8 mouse cellular contexts compared by ENCODE assay signal in genomic region chrX:36903115-36903768, GRCm38 (mm10). TPM values are rescaled to one million over a fixed set of nuclear protein-coding genes. Genes with fewer than 3 reads are reported as not detected.
DNase-seq lines count a peak whose midpoint lies in the region; ATAC-seq and TF ChIP-seq lines count a peak whose summit lies in the region.

No protein-coding gene starts in this region.

- peak overlapping the region; percentile 78 to 87 for H3K4me3 ChIP-seq in MEL (ENCODE audit: control insufficient read depth in 1 of 2, insufficient read depth in 1 of 2, low read depth in 2 of 2, low read length in 2 of 2)
- peak overlapping the region; percentile 98 for H3K4me3 ChIP-seq in cerebellum, adult 2 months (replicated peaks; ENCODE audit: insufficient read depth, low read depth, low read length)
- H3K4me3 ChIP-seq in forebrain, postnatal 0 days (ENCODE audit: low read depth, low read length): peak overlapping the region; percentile 50
- peak overlapping the region; percentile 60 for H3K4me3 ChIP-seq in lung, embryonic 16.5 days (ENCODE audit: low read length)

- no peak for TF ChIP-seq RAD21 in MEL (IDR thresholded peaks at IDR 0.05; ENCODE audit: low read depth, low read length)

- WGBS in cerebellum, adult 2 months: 6% methylated on average over 32 of the region's 32 CpGs
- 21% methylated on average over 32 of the region's 32 CpGs for WGBS in forebrain, postnatal 0 days
- 17% methylated on average over 26 of the region's 32 CpGs for WGBS in lung, embryonic 16.5 days

- no peaks in the 10 kb centered on the region for H3K27me3 ChIP-seq in MEL (ENCODE audit: control insufficient read depth in 1 of 2, insufficient read depth in 2 of 2, low read length in 2 of 2)
- no peaks in the 10 kb centered on the region for H3K27me3 ChIP-seq in cerebellum, adult 2 months (ENCODE audit: control insufficient read depth, insufficient read depth, low read length)
- H3K27me3 ChIP-seq in forebrain, postnatal 0 days (ENCODE audit: insufficient read depth, low read length): no peaks in the 10 kb centered on the region
- H3K27me3 ChIP-seq in lung, embryonic 16.5 days (ENCODE audit: control insufficient read depth, insufficient read depth, low read depth, low read length): no peaks in the 10 kb centered on the region

- peaks cover 3% of the 10 kb centered on the region in 2 experiments; a peak in 3 of 4 replicates for H3K4me1 ChIP-seq in MEL (ENCODE audit: control insufficient read depth in 1 of 2, insufficient read depth in 2 of 2, low read length in 2 of 2)
- no peaks in the 10 kb centered on the region for H3K4me1 ChIP-seq in cerebellum, adult 2 months (ENCODE audit: control insufficient read depth, insufficient read depth, low read length)
- H3K4me1 ChIP-seq in forebrain, postnatal 0 days (ENCODE audit: insufficient read depth): no peaks in the 10 kb centered on the region
- no peaks in the 10 kb centered on the region for H3K4me1 ChIP-seq in lung, embryonic 16.5 days (replicated peaks; ENCODE audit: control insufficient read depth, insufficient read depth, low read length)

- ATAC-seq in forebrain, postnatal 0 days: peak; percentile 95
- peak; percentile 84 to 96 for ATAC-seq in hematopoietic stem cell, adult 5-6 weeks (replicated peaks in 1 of 2; ENCODE audit: insufficient read depth in 1 of 2, low FRiP score in 2 of 2, low TSS enrichment in 1 of 2, low read depth in 1 of 2, poor library complexity in 2 of 2, severe bottlenecking in 2 of 2)
- ATAC-seq in lung, embryonic 16.5 days (ENCODE audit: low read depth): peak; percentile 94

- no peak for TF ChIP-seq CTCF in MEL (IDR thresholded peaks at IDR 0.05 in 2 of 3, conservative IDR thresholded peaks at IDR 0.05 in 1 of 3; ENCODE audit: control insufficient read depth in 1 of 3, insufficient read depth in 1 of 3, low read depth in 2 of 3, low read length in 3 of 3, poor library complexity in 1 of 3, severe bottlenecking in 1 of 3)
- TF ChIP-seq CTCF in cerebellum, adult 2 months (IDR thresholded peaks at IDR 0.05; ENCODE audit: borderline replicate concordance, insufficient read depth, low read depth, low read length): no peak
- no peak for TF ChIP-seq CTCF in forebrain, postnatal 0 days (IDR thresholded peaks at IDR 0.05; ENCODE audit: low read depth)

- peak overlapping the region; percentile 87 for H3K27ac ChIP-seq in MEL (ENCODE audit: control insufficient read depth, low read depth, low read length)
- H3K27ac ChIP-seq in cerebellum, adult 2 months (ENCODE audit: insufficient read depth, low read length): peak overlapping the region; percentile 93
- H3K27ac ChIP-seq in forebrain, postnatal 0 days (ENCODE audit: low read depth, low read length): peak overlapping the region; percentile 80
- H3K27ac ChIP-seq in lung, embryonic 16.5 days (ENCODE audit: low read length): peak overlapping the region; percentile 39; the same call in 1 of the 2 replicates

- peaks cover 0 to 16% of the 10 kb centered on the region in 2 experiments; a peak in 2 of 4 replicates for H3K36me3 ChIP-seq in MEL (ENCODE audit: control insufficient read depth in 1 of 2, insufficient read depth in 2 of 2, low read length in 2 of 2)
- H3K36me3 ChIP-seq in forebrain, postnatal 0 days (ENCODE audit: insufficient read depth): no peaks in the 10 kb centered on the region
- H3K36me3 ChIP-seq in lung, embryonic 16.5 days (ENCODE audit: control insufficient read depth, insufficient read depth, low read length): no peaks in the 10 kb centered on the region

- H3K4me2 ChIP-seq in forebrain, postnatal 0 days (ENCODE audit: low read depth): peak overlapping the region; percentile 47
- H3K4me2 ChIP-seq in lung, embryonic 16.5 days (ENCODE audit: low read depth, low read length): peak overlapping the region; percentile 62

- H3K79me2 ChIP-seq in MEL (ENCODE audit: control insufficient read depth, insufficient read depth, low read length, poor library complexity): peaks cover 31% of the 10 kb centered on the region

- TF ChIP-seq POLR2A in MEL (IDR thresholded peaks at IDR 0.05; ENCODE audit: control insufficient read depth in 1 of 2, insufficient read depth in 1 of 2, low read depth in 1 of 2, low read length in 2 of 2, poor library complexity in 1 of 2): peak; percentile 80 to 97
- TF ChIP-seq POLR2A in cerebellum, adult 2 months (IDR thresholded peaks at IDR 0.05; ENCODE audit: borderline replicate concordance, insufficient read depth, low read length): peak; percentile 82

- TF ChIP-seq EP300 in MEL (IDR thresholded peaks at IDR 0.05; ENCODE audit: low read depth in 1 of 2, low read length in 2 of 2): no peak

- peak; percentile 92 for DNase-seq in MEL (ENCODE audit: low read depth, low spot score)
- peak; percentile 94 to 95 for DNase-seq in cerebellum, adult 2 months
- peak; percentile 95 for DNase-seq in forebrain, postnatal 0 days
- peak; percentile 87 for DNase-seq in layer of hippocampus, adult 9-10 months (ENCODE audit: low spot score)
- peak; percentile 68 for DNase-seq in ovary, postnatal 10 days (ENCODE audit: low spot score)
- DNase-seq in thymus, postnatal 10 days (ENCODE audit: low spot score in 2 of 2): peak; percentile 87 to 90

- peak overlapping the region; percentile 100 for H3K9ac ChIP-seq in MEL (ENCODE audit: control insufficient read depth, low read depth, low read length, poor library complexity, severe bottlenecking)
- peak overlapping the region; percentile 62 for H3K9ac ChIP-seq in forebrain, postnatal 0 days
- H3K9ac ChIP-seq in lung, embryonic 16.5 days (ENCODE audit: low read length): peak overlapping the region; percentile 69

- no peaks in the 10 kb centered on the region for H3K9me3 ChIP-seq in MEL (replicated peaks; ENCODE audit: insufficient read depth, low read length)
- H3K9me3 ChIP-seq in forebrain, postnatal 0 days (ENCODE audit: low read length): no peaks in the 10 kb centered on the region
- no peaks in the 10 kb centered on the region for H3K9me3 ChIP-seq in lung, embryonic 16.5 days (ENCODE audit: control insufficient read depth, low read length)

TF ChIP-seq in MEL, 35 proteins besides CTCF, POLR2A, EP300 and RAD21 (continues in another document):
- peak; percentile 68 for TF ChIP-seq MXI1 (IDR thresholded peaks at IDR 0.05; ENCODE audit: low read depth, low read length)
- TF ChIP-seq UBTF (IDR thresholded peaks at IDR 0.05; ENCODE audit: borderline replicate concordance, insufficient read depth, low read depth, low read length): no peak
- TF ChIP-seq ZNF384 (IDR thresholded peaks at IDR 0.05; ENCODE audit: low read depth, low read length): no peak; the same call in 1 of the 2 replicates
- no peak for TF ChIP-seq KAT2A (conservative IDR thresholded peaks at IDR 0.05; ENCODE audit: low read depth, low read length)
- peak; percentile 15; the same call in 1 of the 2 replicates for TF ChIP-seq ELF1 (IDR thresholded peaks at IDR 0.05; ENCODE audit: low read depth, low read length)
- no peak for TF ChIP-seq ZKSCAN1 (IDR thresholded peaks at IDR 0.05; ENCODE audit: low read depth, low read length)
- no peak for TF ChIP-seq E2F4 (IDR thresholded peaks at IDR 0.05; ENCODE audit: borderline replicate concordance, low read depth, low read length)
- no peak for TF ChIP-seq MAFK (IDR thresholded peaks at IDR 0.05; ENCODE audit: borderline replicate concordance, low read depth, low read length)
- no peak for TF ChIP-seq USF2 (IDR thresholded peaks at IDR 0.05; ENCODE audit: borderline replicate concordance in 1 of 2, insufficient read depth in 1 of 2, low read depth in 1 of 2, low read length in 2 of 2)
- TF ChIP-seq CHD2 (IDR thresholded peaks at IDR 0.05; ENCODE audit: low read length): peak; percentile 97
- no peak for TF ChIP-seq GABPA (IDR thresholded peaks at IDR 0.05; ENCODE audit: low read depth, low read length)
- TF ChIP-seq POLR2AphosphoS5 (IDR thresholded peaks at IDR 0.05; ENCODE audit: borderline replicate concordance, low read depth, low read length): no peak
- peak; percentile 83 for TF ChIP-seq MYC (IDR thresholded peaks at IDR 0.05; ENCODE audit: low read depth, low read length)
- TF ChIP-seq ZC3H11A (IDR thresholded peaks at IDR 0.05; ENCODE audit: low read depth, low read length): no peak
- no peak for TF ChIP-seq JUND (IDR thresholded peaks at IDR 0.05; ENCODE audit: low read depth, low read length)
- no peak for TF ChIP-seq TAL1 (IDR thresholded peaks at IDR 0.05; ENCODE audit: low read length)
- TF ChIP-seq ETS1 (IDR thresholded peaks at IDR 0.05; ENCODE audit: low read depth, low read length): peak; percentile 26; the same call in 1 of the 2 replicates

RNA-seq across cellular contexts. Expression of gene Nkrf, which starts 0.5 kb away (rescaled TPM):
- 9.2 and 9.5 TPM in 2 replicates for total RNA-seq in MEL (2012; rRNA removed)
- 10 to 100 TPM; 14.1 to 59.3 TPM for polyA plus RNA-seq in MEL (2012; ENCODE audit: insufficient read depth in 1 of 2, insufficient read length in 2 of 2, low read depth in 1 of 2, low replicate concordance in 2 of 2, missing spikeins in 1 of 2)
- 21.4 and 24.3 TPM in 2 replicates for polyA plus RNA-seq in cerebellum, adult 2 months (2012; rRNA removed)
- total RNA-seq in forebrain, postnatal 0 days (2014; rRNA removed): 22.7 and 24.7 TPM in 2 replicates
- 8.7 and 10.5 TPM in 2 replicates for polyA plus RNA-seq in forebrain, postnatal 0 days (2015; fragmentation: Nextera tagmentation; extraction: Ambion mirVana)
- total RNA-seq in hematopoietic stem cell, adult 5-6 weeks (2017): 9.9 and 11.6 TPM in 2 replicates
- polyA plus RNA-seq in lung, embryonic 16.5 days (2015; fragmentation: Nextera tagmentation; extraction: Ambion mirVana): 1.3 and 1.8 TPM in 2 replicates

RNA-seq across cellular contexts. Expression of gene C330007P06Rik, which starts 29.3 kb away (rescaled TPM):
- 15.1 and 16.0 TPM in 2 replicates for total RNA-seq in MEL (2012; rRNA removed)
- polyA plus RNA-seq in MEL (2012; ENCODE audit: insufficient read depth in 1 of 2, insufficient read length in 2 of 2, low read depth in 1 of 2, low replicate concordance in 2 of 2, missing spikeins in 1 of 2): 10 to 100 TPM in 1 of 2 experiments, not detected in 1; 17.1 TPM
- 28.8 and 30.2 TPM in 2 replicates for polyA plus RNA-seq in cerebellum, adult 2 months (2012; rRNA removed)
- total RNA-seq in forebrain, postnatal 0 days (2014; rRNA removed): 30.6 and 36.1 TPM in 2 replicates
- 18.0 and 20.8 TPM in 2 replicates for polyA plus RNA-seq in forebrain, postnatal 0 days (2015; fragmentation: Nextera tagmentation; extraction: Ambion mirVana)
- 72.4 and 76.5 TPM in 2 replicates for total RNA-seq in hematopoietic stem cell, adult 5-6 weeks (2017)
- 33.6 and 38.7 TPM in 2 replicates for polyA plus RNA-seq in lung, embryonic 16.5 days (2015; fragmentation: Nextera tagmentation; extraction: Ambion mirVana)

RNA-seq across cellular contexts. Expression of gene Ube2a, which starts 29.5 kb away (rescaled TPM):
- total RNA-seq in MEL (2012; rRNA removed): 34.0 and 39.3 TPM in 2 replicates
- polyA plus RNA-seq in MEL (2012; ENCODE audit: insufficient read depth in 1 of 2, insufficient read length in 2 of 2, low read depth in 1 of 2, low replicate concordance in 2 of 2, missing spikeins in 1 of 2): 100 to 1,000 TPM; 105 to 971 TPM
- 39.8 and 41.1 TPM in 2 replicates for polyA plus RNA-seq in cerebellum, adult 2 months (2012; rRNA removed)
- total RNA-seq in forebrain, postnatal 0 days (2014; rRNA removed): 24.4 and 31.4 TPM in 2 replicates
- polyA plus RNA-seq in forebrain, postnatal 0 days (2015; fragmentation: Nextera tagmentation; extraction: Ambion mirVana): 125 and 145 TPM in 2 replicates
- 10.0 and 12.4 TPM in 2 replicates for total RNA-seq in hematopoietic stem cell, adult 5-6 weeks (2017)
- polyA plus RNA-seq in lung, embryonic 16.5 days (2015; fragmentation: Nextera tagmentation; extraction: Ambion mirVana): 131 and 141 TPM in 2 replicates

Comparison
In these comparisons a context has a peak if more than half of its experiments do, and no peak if none do; other contexts are left out.
1. Peak in every context shown above with its lines: DNase-seq, ATAC-seq, H3K4me3 ChIP-seq and H3K27ac ChIP-seq.
2. H3K27ac ChIP-seq: peak in every context shown above with its lines; median percentile 93 in cerebellum, adult 2 months; 87 in MEL; 80 in forebrain, postnatal 0 days; 39 in lung, embryonic 16.5 days.